Mouse (Mus musculus) embryo, embryonic 10.5 days (tissue): Measurements from ENCODE around the gene Rap2c.

ENCODE experiments used
- DNase-seq: peaks from one replicate; pipeline ENCODE4 v3.0.0-alpha.2; 2015; ENCODE audit warnings: low spot score

Gene Rap2c

DNA sequence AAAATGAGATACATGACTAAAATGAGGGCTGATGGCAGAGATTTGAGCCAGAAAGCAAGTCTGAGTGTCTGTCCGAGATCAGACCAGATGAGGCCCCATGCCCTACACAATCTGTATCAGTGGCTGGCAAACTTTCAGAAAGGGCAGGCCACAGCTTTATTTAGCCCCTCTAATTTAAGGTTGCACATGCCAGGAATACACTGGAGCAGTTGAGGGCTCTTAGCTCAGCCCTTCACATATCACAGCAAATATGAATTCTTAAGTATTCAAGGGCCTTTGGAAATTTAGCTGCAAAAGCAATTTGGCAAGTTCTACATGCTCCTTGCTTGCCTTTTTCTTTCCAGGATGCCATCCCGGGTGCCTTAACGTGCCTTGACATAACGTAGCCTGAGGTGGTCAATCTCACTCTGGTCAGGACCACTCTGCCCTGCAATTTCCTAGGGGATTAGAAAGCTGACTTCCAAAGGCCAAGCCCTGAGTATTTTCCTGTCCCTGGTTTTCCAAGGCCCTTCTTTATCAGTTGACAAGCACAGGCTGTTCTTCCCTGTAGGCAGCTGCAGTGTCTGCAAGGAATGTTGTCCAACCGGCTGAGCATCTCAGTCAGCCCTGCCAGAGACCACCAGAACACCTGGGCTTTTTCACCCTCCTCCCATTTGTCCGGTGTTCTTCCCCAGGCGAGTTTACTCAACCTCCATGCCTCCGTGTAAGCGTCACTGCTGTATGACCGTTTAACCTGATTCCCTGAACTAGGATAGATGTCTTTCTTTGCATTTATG lies 49.5 kb downstream of the Rap2c start:
- no peak for DNase-seq

DNA sequence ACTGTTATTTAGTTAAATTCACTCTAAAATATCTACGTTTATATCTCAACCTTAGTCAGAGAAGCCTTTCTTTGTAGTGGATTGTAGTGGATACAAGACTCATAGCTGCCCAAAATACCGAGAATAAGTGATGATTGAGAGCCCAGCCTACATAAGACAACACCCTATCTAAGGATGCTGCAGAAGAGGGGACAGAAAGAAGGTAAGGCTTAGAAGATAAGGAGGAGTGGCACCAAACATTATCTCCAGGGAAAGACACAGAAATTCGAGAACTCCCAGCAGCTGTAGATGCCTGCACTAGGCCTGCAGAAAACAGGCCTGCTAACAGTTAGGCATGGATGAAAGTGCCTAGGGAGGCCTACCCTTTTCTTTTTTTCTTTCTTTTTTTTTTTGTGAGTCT lies 52.7 kb downstream of the Rap2c start:
- DNase-seq, result no peak

DNA sequence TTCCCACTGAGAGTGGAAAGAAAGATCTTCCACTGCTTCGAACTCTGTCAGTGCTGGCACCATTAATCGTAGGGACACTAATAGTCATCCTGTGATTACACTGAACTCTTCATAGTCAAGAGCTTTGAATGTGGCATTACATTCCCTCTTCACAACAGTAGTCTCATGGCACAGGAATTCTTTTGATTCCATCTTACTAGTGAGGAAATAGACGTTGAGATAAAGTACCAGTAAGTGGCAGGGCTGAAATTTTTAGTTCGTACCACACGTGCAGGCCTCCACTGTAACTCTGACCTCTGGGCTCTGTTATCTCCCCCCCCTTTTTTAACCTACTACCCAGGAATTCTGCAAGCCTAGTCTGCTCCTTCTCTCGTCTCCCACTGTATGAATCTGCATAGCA lies 54.9 kb downstream of the Rap2c start:
- DNase-seq, result no peak
